Mouse (Mus musculus) lung, embryonic 14.5 days (tissue): ENCODE measurements around the gene Arid1b. TPM values are rescaled to one million over a fixed set of nuclear protein-coding genes. Genes with fewer than 3 reads are reported as not detected.

Experiments
- ATAC-seq: fragments of 200-750 bp; cut with Nextera tagmentation; 2 replicates; pipeline ENCODE4 v1.8.0; 2017; ENCODE audit warnings: mild to moderate bottlenecking, moderate TSS enrichment, moderate library complexity; ENCODE audit not compliant: insufficient read depth
- DNase-seq: peaks from one replicate; pipeline ENCODE4 v3.0.0-alpha.2; 2015
- H3K27ac ChIP-seq: fragments of 300-500 bp; sonication (generic); 2 replicates; pipeline ENCODE4 v1.5.1; 2014; ENCODE audit warnings: low read depth, mild to moderate bottlenecking, moderate library complexity
- H3K27me3 ChIP-seq: fragments of 300-500 bp; sonication (generic); 2 replicates; pipeline ENCODE4 v1.6.1; 2014; ENCODE audit warnings: low read length, control low read depth; ENCODE audit not compliant: insufficient read depth
- H3K36me3 ChIP-seq: fragments of 300-500 bp; sonication (generic); 2 replicates; pipeline ENCODE4 v1.6.1; 2014; ENCODE audit warnings: control low read depth; ENCODE audit not compliant: insufficient read depth
- H3K4me1 ChIP-seq: fragments of 300-500 bp; sonication (generic); 2 replicates; pipeline ENCODE4 v1.6.1; 2014; ENCODE audit warnings: antibody characterized with exemption, control low read depth; ENCODE audit not compliant: insufficient read depth
- H3K4me2 ChIP-seq: fragments of 300-500 bp; sonication (generic); 2 replicates; pipeline ENCODE4 v1.6.1; 2014; ENCODE audit warnings: mild to moderate bottlenecking
- H3K4me3 ChIP-seq: fragments of 300-500 bp; sonication (generic); 2 replicates; pipeline ENCODE4 v1.5.1; 2014; ENCODE audit warnings: low read depth, low read length
- H3K9ac ChIP-seq: fragments of 300-500 bp; sonication (generic); 2 replicates; pipeline ENCODE4 v1.6.1; 2014
- H3K9me3 ChIP-seq: fragments of 300-500 bp; sonication (generic); 2 replicates; pipeline ENCODE4 v1.6.1; 2016; ENCODE audit warnings: low read depth, low read length, control low read depth
- CTCF ChIP-seq: IDR thresholded peaks from 2 replicates; pipeline ENCODE4 v1.5.1; 2016; ENCODE audit warnings: antibody characterized with exemption, low read depth
- WGBS: fragments of 180-500 bp; shearing (Covaris S2); extraction: QIAGEN DNeasy Blood & Tissue Kit; methylation state at CpG from one replicate; pipeline ENCODE4 v1.1.7; 2014; 5-methylcytosine and 5-hydroxymethylcytosine counted together
- polyA plus RNA-seq: library from polyadenylated mRNA; unstranded; fragments of >200 nt; fragmentation: Nextera tagmentation; extraction: Ambion mirVana; gene quantifications from 2 replicates; pipeline ENCODE4 v1.2.1, GENCODE M21; 2014

Gene Arid1b
- polyA plus RNA-seq, 1 experiment from 2014 or later, result 17.3 TPM

- 67% methylated on average over 6 of the region's 6 CpGs for WGBS
- H3K27me3 ChIP-seq, result no peaks in the 10 kb centered on the region
- no peaks in the 10 kb centered on the region for H3K9me3 ChIP-seq
- H3K4me3 ChIP-seq, result no peak overlapping the region
- ATAC-seq, result no peak
- peaks cover 24% of the 10 kb centered on the region for H3K4me1 ChIP-seq
- no peak overlapping the region for H3K9ac ChIP-seq
- no peak for DNase-seq
- no peak for TF ChIP-seq CTCF
- no peak overlapping the region for H3K4me2 ChIP-seq
- no peaks in the 10 kb centered on the region for H3K36me3 ChIP-seq
- H3K27ac ChIP-seq, result no peak overlapping the region
These were observed 219.3 kb downstream of the Arid1b start for GRCm38 (mm10) chr17:5213441-5213840.

- Histone ChIP-seq H3K9ac (no peak overlapping the region), H3K4me3 (no peak overlapping the region), H3K9me3 (no peaks in the 10 kb centered on the region), H3K4me1 (peaks cover 21% of the 10 kb centered on the region), H3K27ac (no peak overlapping the region), H3K36me3 (no peaks in the 10 kb centered on the region), H3K27me3 (no peaks in the 10 kb centered on the region), H3K4me2 (no peak overlapping the region)
- DNase-seq (no peak), ATAC-seq (no peak)
- 86% methylated on average over 4 of the region's 4 CpGs for WGBS
- no peak for TF ChIP-seq CTCF
These were observed 221.2 kb downstream of the Arid1b start for GRCm38 (mm10) chr17:5215352-5215751.

- H3K4me3 ChIP-seq, result no peak overlapping the region
- TF ChIP-seq CTCF, result no peak
- DNase-seq (no peak), ATAC-seq (no peak)
- H3K9ac ChIP-seq, result no peak overlapping the region
- H3K4me1 ChIP-seq, result peaks cover 15% of the 10 kb centered on the region
- H3K27ac ChIP-seq, result no peak overlapping the region
- 58% methylated on average over 10 of the region's 10 CpGs for WGBS
- H3K36me3 ChIP-seq, result no peaks in the 10 kb centered on the region
- no peaks in the 10 kb centered on the region for H3K27me3 ChIP-seq
- no peak overlapping the region for H3K4me2 ChIP-seq
- H3K9me3 ChIP-seq, result no peaks in the 10 kb centered on the region
These were observed 222.9 kb downstream of the Arid1b start for GRCm38 (mm10) chr17:5216965-5217546.

- Histone ChIP-seq H3K27ac (no peak overlapping the region), H3K9ac (no peak overlapping the region), H3K4me2 (no peak overlapping the region), H3K9me3 (no peaks in the 10 kb centered on the region), H3K4me3 (no peak overlapping the region), H3K4me1 (peaks cover 8% of the 10 kb centered on the region), H3K27me3 (no peaks in the 10 kb centered on the region), H3K36me3 (no peaks in the 10 kb centered on the region)
- 67% methylated on average over 9 of the region's 9 CpGs for WGBS
- peak; percentile 17 for DNase-seq
- peak; percentile 49 for TF ChIP-seq CTCF
- no peak for ATAC-seq
These were observed 224.0 kb downstream of the Arid1b start for GRCm38 (mm10) chr17:5217852-5218845.

GRCm38 (mm10) chr17:5218955-5219557 lies 224.9 kb downstream of the Arid1b start:
- no peak for TF ChIP-seq CTCF
- Histone ChIP-seq H3K27me3 (no peaks in the 10 kb centered on the region), H3K4me1 (peaks cover 8% of the 10 kb centered on the region), H3K27ac (no peak overlapping the region), H3K4me3 (no peak overlapping the region), H3K9ac (no peak overlapping the region), H3K9me3 (no peaks in the 10 kb centered on the region), H3K36me3 (no peaks in the 10 kb centered on the region), H3K4me2 (no peak overlapping the region)
- WGBS, result 65% methylated on average over 6 of the region's 6 CpGs
- DNase-seq (no peak), ATAC-seq (no peak)

- H3K9ac ChIP-seq, result no peak overlapping the region; the same call in 1 of the 2 replicates
- no peak for TF ChIP-seq CTCF
- 47% methylated on average over 8 of the region's 8 CpGs for WGBS
- peaks cover 13% of the 10 kb centered on the region for H3K4me1 ChIP-seq
- no peak overlapping the region for H3K4me3 ChIP-seq
- DNase-seq (peak; percentile 43), ATAC-seq (peak; percentile 42; the same call in 1 of the 2 replicates)
- H3K36me3 ChIP-seq, result no peaks in the 10 kb centered on the region
- no peaks in the 10 kb centered on the region for H3K9me3 ChIP-seq
- H3K27ac ChIP-seq, result no peak overlapping the region
- no peaks in the 10 kb centered on the region for H3K27me3 ChIP-seq
- H3K4me2 ChIP-seq, result no peak overlapping the region
These were observed 226.9 kb downstream of the Arid1b start for GRCm38 (mm10) chr17:5221041-5221440.

GRCm38 (mm10) chr17:5221558-5221957 lies 227.4 kb downstream of the Arid1b start:
- H3K36me3 ChIP-seq, result no peaks in the 10 kb centered on the region
- H3K27ac ChIP-seq, result no peak overlapping the region
- WGBS, result 55% methylated on average over 4 of the region's 4 CpGs
- DNase-seq (no peak), ATAC-seq (no peak)
- H3K9ac ChIP-seq, result no peak overlapping the region
- no peaks in the 10 kb centered on the region for H3K27me3 ChIP-seq
- TF ChIP-seq CTCF, result no peak
- peaks cover 17% of the 10 kb centered on the region for H3K4me1 ChIP-seq
- no peaks in the 10 kb centered on the region for H3K9me3 ChIP-seq
- H3K4me3 ChIP-seq, result no peak overlapping the region
- H3K4me2 ChIP-seq, result no peak overlapping the region
